Mouse (Mus musculus): ENCODE results near the gene Fam169b.
A peak's percentile ranks its signal among the peaks of the same experiment; 100 is the strongest.

Gene Fam169b

GRCm38 (mm10) chr7:68318979-68319378 lies 45.3 kb downstream of the Fam169b start:
- ATAC-seq (ENCODE audit: low TSS enrichment), result no peak

DNA sequence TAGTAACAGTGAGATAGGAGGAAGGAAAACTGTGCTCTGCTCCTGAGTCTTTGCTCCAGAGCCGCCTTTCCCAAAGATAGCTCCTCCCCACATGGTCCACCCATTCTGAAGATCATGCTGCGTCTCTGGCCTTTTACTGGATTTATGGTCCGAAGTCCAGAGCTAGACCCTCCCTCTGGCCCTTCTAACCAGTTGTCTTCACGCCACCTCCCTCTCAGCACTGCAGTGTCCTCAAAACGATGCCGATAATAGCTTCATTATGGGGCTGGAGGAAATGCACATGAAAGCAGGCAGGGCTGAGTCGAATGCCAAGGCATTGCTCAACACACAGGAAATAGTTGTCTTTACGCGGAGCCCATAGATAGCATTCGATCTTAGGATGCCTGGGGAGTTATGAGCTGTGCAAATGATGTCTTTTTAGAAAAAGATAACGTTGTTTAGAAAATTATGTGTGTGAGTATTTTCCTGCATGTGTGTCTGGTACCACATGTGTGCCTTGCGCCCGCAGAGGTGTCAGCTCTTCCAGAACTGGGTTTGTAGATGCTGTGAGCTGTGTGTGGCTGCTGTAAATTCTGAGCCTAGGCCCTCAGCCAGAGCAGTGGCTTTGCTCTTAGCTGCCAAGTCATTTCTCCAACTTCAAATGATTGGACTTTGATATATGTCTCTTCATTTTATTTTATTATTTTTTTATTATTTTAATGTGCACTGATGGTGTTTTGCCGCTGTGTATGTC lies 46.6 kb downstream of the Fam169b start:
- ATAC-seq (ENCODE audit: low TSS enrichment), result peak; percentile 62

DNA sequence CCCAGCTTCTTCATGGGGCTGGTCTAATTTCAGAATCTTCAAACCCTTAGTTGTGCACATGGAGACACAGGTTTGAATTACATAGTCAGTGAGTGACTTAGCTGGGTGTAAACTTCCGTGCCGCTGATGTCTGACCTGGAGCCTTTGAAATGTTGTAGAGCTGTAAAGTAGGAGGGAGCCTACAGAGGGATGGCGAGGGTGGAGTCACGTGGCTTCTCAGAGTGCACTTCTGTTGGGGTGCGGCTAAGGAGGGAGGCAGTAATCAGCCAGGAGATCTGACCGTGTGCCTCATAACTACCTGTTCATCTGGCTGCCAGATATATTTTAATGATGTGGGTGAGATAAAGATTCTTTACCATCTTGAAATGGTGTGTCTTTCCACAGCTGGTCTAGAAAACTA lies 49.4 kb downstream of the Fam169b start:
- no peak for ATAC-seq (ENCODE audit: low TSS enrichment)

DNA sequence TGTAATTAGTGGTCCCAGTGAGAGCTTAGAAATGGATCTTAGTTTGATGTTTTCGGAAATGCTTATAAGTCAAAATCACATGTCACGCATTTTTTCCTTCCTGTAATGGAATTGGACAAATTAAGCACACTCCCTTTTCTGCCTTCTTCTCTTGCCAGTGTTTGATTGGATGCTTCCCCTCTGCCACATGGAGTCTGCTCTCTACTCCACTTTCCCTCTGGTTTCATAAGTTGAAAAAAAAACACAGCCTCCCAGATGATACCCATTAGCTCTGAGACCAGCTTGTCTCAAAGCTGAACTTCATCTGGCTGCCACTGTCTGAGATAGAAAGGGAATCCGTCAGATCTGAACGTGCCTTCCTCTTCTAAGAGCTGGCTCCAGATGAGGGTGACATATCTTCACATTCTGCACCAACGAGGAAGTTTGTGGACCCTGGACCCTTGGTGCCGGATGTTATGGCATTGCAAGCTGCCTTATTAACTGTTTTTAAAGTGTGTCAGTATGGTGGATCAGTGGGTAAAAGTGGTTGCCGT lies 52.6 kb downstream of the Fam169b start:
- ATAC-seq (ENCODE audit: low TSS enrichment), result no peak

GRCm38 (mm10) chr7:68329000-68329399 lies 55.4 kb downstream of the Fam169b start:
- ATAC-seq (ENCODE audit: low TSS enrichment), result no peak

DNA sequence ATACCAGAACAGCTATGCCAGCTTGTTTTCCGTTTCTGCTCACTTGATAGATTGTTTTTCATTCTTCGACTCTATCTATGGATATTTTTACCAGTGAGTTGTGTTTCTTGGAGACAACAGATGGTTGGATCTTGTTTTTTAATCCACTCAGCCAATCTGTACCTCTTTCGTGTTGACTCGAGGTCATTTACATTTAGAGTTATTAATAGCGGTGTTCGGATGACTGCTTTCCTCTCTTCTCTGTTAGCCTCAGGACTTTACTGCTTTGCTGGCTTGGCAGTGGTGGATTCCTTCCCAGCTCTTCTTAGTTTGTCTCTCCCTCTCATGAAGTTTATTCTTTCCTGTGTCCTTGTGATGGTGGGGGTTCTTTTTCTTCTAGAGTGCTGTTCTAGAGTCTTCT lies 59.2 kb downstream of the Fam169b start:
- no peak for ATAC-seq (ENCODE audit: low TSS enrichment)

- ATAC-seq (ENCODE audit: low TSS enrichment), result no peak
Observed at GRCm38 (mm10) chr7:68337080-68337781, 63.6 kb downstream of the Fam169b start.

DNA sequence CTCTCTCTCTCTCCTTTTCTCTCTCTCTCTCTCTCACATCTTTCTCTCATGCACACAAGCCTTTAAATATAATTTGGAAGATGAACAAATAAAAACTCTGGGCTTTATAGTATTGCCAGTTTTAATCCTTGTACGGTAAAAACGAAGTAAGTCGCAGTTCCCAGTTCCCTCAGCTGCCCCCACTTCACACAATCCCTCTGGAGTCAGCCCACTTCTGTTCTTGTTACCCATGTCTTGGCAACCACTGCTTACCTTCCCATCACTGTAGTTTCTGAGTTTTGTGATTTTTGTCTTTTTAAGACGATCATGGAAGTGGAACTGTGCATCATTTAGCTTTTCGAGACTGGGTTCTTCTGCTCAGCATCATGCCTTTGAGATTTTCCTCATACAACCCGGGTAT lies 65.0 kb downstream of the Fam169b start:
- peak; percentile 87; the same call in 1 of the 2 replicates for ATAC-seq (ENCODE audit: low TSS enrichment)

DNA sequence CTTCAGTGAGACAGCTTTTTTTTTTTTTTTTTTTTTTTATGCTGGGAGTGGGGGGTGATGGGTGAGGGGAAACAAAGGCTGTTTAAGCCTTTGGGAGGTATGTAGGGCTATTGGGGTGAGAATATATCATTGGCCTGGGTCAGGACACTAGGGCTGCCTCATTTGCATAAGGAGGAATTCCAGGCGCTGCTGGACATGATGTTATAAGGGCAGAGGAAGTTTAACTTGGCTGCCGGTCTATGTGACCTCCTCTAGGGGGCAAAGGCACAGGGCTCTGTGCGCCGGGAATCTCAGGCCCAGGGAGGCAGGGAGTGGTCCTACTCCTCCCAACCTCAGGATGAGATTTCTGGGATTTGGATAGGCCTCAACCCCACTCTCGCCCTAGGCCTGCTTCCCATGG lies 70.9 kb downstream of the Fam169b start:
- ATAC-seq (ENCODE audit: low TSS enrichment), result no peak

- ATAC-seq (ENCODE audit: low TSS enrichment), result no peak
Observed at GRCm38 (mm10) chr7:68345963-68346362, 72.3 kb downstream of the Fam169b start.

- no peak for ATAC-seq (ENCODE audit: low TSS enrichment)
Observed at GRCm38 (mm10) chr7:68355325-68356076, 81.9 kb downstream of the Fam169b start.

- ATAC-seq (ENCODE audit: low TSS enrichment), result peak; percentile 80
Observed at GRCm38 (mm10) chr7:68357407-68357806, 83.8 kb downstream of the Fam169b start.

DNA sequence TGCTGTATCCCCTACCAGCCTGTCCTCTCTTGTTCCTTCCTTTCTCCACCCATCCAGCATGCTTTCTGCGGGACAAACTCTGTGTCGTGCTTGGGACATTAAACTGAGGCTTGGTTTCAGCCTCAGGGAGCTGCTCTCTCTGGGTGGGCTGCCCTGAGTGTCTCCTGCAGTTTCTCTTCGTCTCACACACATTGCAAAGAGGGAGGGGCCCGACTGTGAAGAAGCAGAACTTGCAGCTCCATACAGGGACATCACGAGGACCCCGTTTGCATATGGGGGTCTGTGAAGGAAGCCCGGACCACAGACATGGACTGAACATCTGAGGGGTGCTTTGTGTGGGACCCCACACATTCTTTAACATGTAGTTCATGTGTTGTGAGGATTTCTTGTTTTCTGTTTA lies 89.0 kb downstream of the Fam169b start:
- no peak for ATAC-seq (ENCODE audit: low TSS enrichment)

- ATAC-seq (ENCODE audit: low TSS enrichment), result no peak
Observed at GRCm38 (mm10) chr7:68365711-68366110, 92.1 kb downstream of the Fam169b start.

GRCm38 (mm10) chr7:68368948-68369347 lies 95.3 kb downstream of the Fam169b start:
- no peak for ATAC-seq (ENCODE audit: low TSS enrichment)

DNA sequence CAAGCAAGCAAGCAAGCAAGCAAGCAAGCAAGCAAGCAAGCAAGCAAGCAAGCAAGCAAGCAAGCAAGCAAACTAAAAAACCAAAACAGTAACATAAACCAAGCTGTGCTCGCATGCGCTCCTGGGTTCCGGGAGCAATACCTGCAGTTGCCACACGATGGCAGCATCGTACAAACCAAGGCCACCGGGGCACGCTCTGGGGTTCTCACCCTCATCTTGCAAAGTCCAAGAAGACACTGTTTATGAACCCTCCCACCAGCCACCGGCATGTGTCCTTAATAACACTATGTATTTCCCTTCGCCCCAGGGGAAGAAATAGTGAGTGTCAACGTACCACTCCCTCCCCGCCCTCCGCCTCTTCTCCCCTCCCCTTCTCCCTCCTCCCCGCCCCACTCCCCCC lies 96.1 kb downstream of the Fam169b start:
- peak; percentile 64; the same call in 1 of the 2 replicates for ATAC-seq (ENCODE audit: low TSS enrichment)

- peak; percentile 91 for ATAC-seq (ENCODE audit: low TSS enrichment)
Observed at GRCm38 (mm10) chr7:68374109-68374857, 100.6 kb downstream of the Fam169b start.

DNA sequence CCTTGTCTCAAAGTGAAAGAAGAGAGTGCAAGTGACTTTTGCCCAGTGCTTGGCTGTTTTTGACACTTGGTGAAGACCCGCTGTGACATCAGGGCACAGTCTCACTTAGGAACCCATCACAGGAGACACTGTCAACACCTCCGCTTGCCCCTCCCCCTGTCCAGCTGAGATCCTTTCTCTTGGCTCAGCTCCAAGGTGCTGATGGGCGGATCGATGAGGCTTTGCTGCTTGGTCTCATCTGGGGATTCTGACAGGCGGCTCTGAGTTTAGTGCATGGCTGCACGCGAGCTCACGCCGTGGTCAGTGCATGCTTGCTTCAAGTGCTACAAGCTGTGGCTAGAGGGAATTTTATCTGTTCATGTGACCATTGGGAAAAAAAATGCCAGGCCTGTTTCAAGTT lies 108.5 kb downstream of the Fam169b start:
- no peak for ATAC-seq (ENCODE audit: low TSS enrichment)

- no peak for ATAC-seq (ENCODE audit: low TSS enrichment)
Observed at GRCm38 (mm10) chr7:68386767-68387166, 113.1 kb downstream of the Fam169b start.

GRCm38 (mm10) chr7:68395707-68396333 lies 122.2 kb downstream of the Fam169b start:
- no peak for ATAC-seq (ENCODE audit: low TSS enrichment)

DNA sequence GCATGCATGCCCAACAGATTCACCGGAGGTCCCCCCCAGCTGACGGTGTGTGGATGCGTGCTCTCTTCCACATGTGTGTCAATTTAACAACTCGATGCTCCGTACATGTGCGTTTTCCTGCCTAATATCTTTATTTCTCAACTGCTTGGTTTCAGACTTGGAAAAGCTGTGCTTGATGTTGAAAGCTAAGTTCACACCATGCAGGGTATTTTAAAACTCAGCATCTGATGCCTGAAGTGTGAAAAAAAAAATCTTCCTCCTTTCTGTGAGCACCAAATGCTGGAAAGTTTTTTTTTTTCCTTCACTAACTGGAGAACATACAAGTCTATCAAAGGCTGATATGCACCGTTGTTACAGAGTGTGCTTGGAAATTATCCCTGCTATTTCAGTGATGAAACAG lies 126.9 kb downstream of the Fam169b start:
- ATAC-seq (ENCODE audit: low TSS enrichment), result peak; percentile 85
